ENCODE assay signal across 14 mouse cellular contexts in genomic region chr8:103199696-103200615, GRCm38 (mm10).
A peak's percentile ranks its signal among the peaks of the same experiment; 100 is the strongest.
DNase-seq lines count a peak whose midpoint lies in the region; ATAC-seq and TF ChIP-seq lines count a peak whose summit lies in the region.
"Had no signal": no experiment of that assay in that cellular context is flagged by ENCODE, and none has a peak within 500 bp of the region (broad histone marks: within the 10 kb centered on the region; RNA-seq: fewer than 3 reads in every experiment).

No protein-coding gene starts in this region.

- no peak overlapping the region for H3K27ac ChIP-seq in intestine, embryonic 14.5 days (ENCODE audit: low read depth)
- no peak overlapping the region for H3K27ac ChIP-seq in intestine, postnatal 0 days (ENCODE audit: low read depth, low read length)
- H3K27ac ChIP-seq: hindbrain, embryonic 12.5 days; liver, embryonic 14.5 days had no signal

- H3K4me3 ChIP-seq in intestine, embryonic 14.5 days (ENCODE audit: low read depth, low read length), result no peak overlapping the region
- H3K4me3 ChIP-seq in intestine, postnatal 0 days (ENCODE audit: low read depth, low read length), result no peak overlapping the region
- no peak overlapping the region for H3K4me3 ChIP-seq in myocyte
- H3K4me3 ChIP-seq: hindbrain, embryonic 12.5 days; megakaryocyte, embryonic 14.5 days had no signal

- H3K4me2 ChIP-seq in intestine, embryonic 14.5 days (ENCODE audit: low read length), result no peak overlapping the region
- no peak overlapping the region for H3K4me2 ChIP-seq in intestine, postnatal 0 days (replicated peaks; ENCODE audit: low read depth)
- H3K4me2 ChIP-seq in myocyte (ENCODE audit: low read depth), result peak overlapping the region; percentile 68
- H3K4me2 ChIP-seq: hindbrain, embryonic 12.5 days had no signal

- no peaks in the 10 kb centered on the region for H3K36me3 ChIP-seq in intestine, embryonic 14.5 days (ENCODE audit: control insufficient read depth, insufficient read depth, low read length)
- H3K36me3 ChIP-seq in intestine, postnatal 0 days (ENCODE audit: control insufficient read depth, insufficient read depth), result no peaks in the 10 kb centered on the region
- no peaks in the 10 kb centered on the region for H3K36me3 ChIP-seq in myocyte (ENCODE audit: control insufficient read depth, insufficient read depth)
- H3K36me3 ChIP-seq: hindbrain, embryonic 12.5 days had no signal

- H3K79me2 ChIP-seq in myocyte (ENCODE audit: control insufficient read depth, insufficient read depth), result no peaks in the 10 kb centered on the region

- H3ac ChIP-seq in myocyte (ENCODE audit: control insufficient read depth, insufficient read length), result no peak overlapping the region

- no peak for TF ChIP-seq CTCF in intestine, postnatal 0 days (IDR thresholded peaks at IDR 0.05; ENCODE audit: low read depth)

- DNase-seq in intestine, embryonic 14.5 days (ENCODE audit: low spot score), result no peak
- peak; percentile 23 for DNase-seq in retina, postnatal 1 day
- DNase-seq in retina, embryonic 14.5 days (ENCODE audit: low spot score), result no peak
- DNase-seq in forelimb bud, embryonic 11.5 days (ENCODE audit: low read depth, low spot score), result peak; percentile 48
- no peak for DNase-seq in T-cell, adult 2 months (ENCODE audit: low spot score)
- no peak for DNase-seq in right cerebral cortex, postnatal 25 days
- DNase-seq: cerebellum, postnatal 36 days; gastrocnemius, postnatal 14 days; kidney, postnatal 36 days had no signal

- 0 out of 2 replicates have a peak, but pooled peaks have one; percentile 36 for ATAC-seq in intestine, embryonic 14.5 days (replicated peaks; ENCODE audit: low FRiP score, low TSS enrichment, low read depth)
- no peak for ATAC-seq in intestine, postnatal 0 days

- TF ChIP-seq POLR2A in myocyte (IDR thresholded peaks at IDR 0.05; ENCODE audit: insufficient read length, low read depth), result no peak

- no peaks in the 10 kb centered on the region for H3K27me3 ChIP-seq in intestine, embryonic 14.5 days (replicated peaks; ENCODE audit: control insufficient read depth, insufficient read depth, low read length)
- H3K27me3 ChIP-seq in intestine, postnatal 0 days (replicated peaks; ENCODE audit: control insufficient read depth, insufficient read depth, low read length), result no peaks in the 10 kb centered on the region
- H3K27me3 ChIP-seq in myocyte (ENCODE audit: control insufficient read depth, insufficient read depth, insufficient read length), result no peaks in the 10 kb centered on the region
- H3K27me3 ChIP-seq: hindbrain, embryonic 12.5 days; megakaryocyte, embryonic 14.5 days had no signal

- peaks cover 5% of the 10 kb centered on the region; the same call in 1 of the 2 replicates for H3K4me1 ChIP-seq in intestine, embryonic 14.5 days (replicated peaks; ENCODE audit: control insufficient read depth, insufficient read depth, low read length)
- no peaks in the 10 kb centered on the region for H3K4me1 ChIP-seq in intestine, postnatal 0 days (replicated peaks; ENCODE audit: control insufficient read depth, insufficient read depth, low read length)
- H3K4me1 ChIP-seq: megakaryocyte, embryonic 14.5 days had no signal

- 36% methylated on average over 11 of the region's 11 CpGs for WGBS in intestine, embryonic 14.5 days
- 56% methylated on average over 11 of the region's 11 CpGs for whole genome bisulfite sequencing in intestine, postnatal 0 days

- H3K9ac ChIP-seq in intestine, embryonic 14.5 days (ENCODE audit: low read length), result no peak overlapping the region
- no peak overlapping the region for H3K9ac ChIP-seq in intestine, postnatal 0 days (ENCODE audit: low read depth, low read length)
- H3K9ac ChIP-seq: hindbrain, embryonic 12.5 days; liver, embryonic 14.5 days had no signal

- H3K9me3 ChIP-seq in intestine, embryonic 14.5 days (ENCODE audit: control insufficient read depth, low read length), result no peaks in the 10 kb centered on the region
- H3K9me3 ChIP-seq in intestine, postnatal 0 days (ENCODE audit: control insufficient read depth), result no peaks in the 10 kb centered on the region
- H3K9me3 ChIP-seq: hindbrain, embryonic 12.5 days had no signal

TF ChIP-seq in myocyte, 11 proteins besides CTCF, POLR2A, EP300 and RAD21:
- TF ChIP-seq MYOG (IDR thresholded peaks at IDR 0.05; ENCODE audit: control insufficient read depth in 1 of 3, insufficient read depth in 1 of 3, insufficient read length in 2 of 3, low read depth in 2 of 3) (no peak), POLR2AphosphoS2 (IDR thresholded peaks at IDR 0.05; ENCODE audit: insufficient read length, low read depth) (no peak), TCF3 (IDR thresholded peaks at IDR 0.05; ENCODE audit: insufficient read length, low read depth) (no peak), MYOD1 (IDR thresholded peaks at IDR 0.05; ENCODE audit: control insufficient read depth in 1 of 3, insufficient read length in 2 of 3, low read depth in 2 of 3) (no peak), MAX (IDR thresholded peaks at IDR 0.05; ENCODE audit: low read depth) (no peak), TCF12 (IDR thresholded peaks at IDR 0.05; ENCODE audit: insufficient read depth, poor library complexity, severe bottlenecking) (no peak), CEBPB (IDR thresholded peaks at IDR 0.05; ENCODE audit: insufficient read depth, poor library complexity, severe bottlenecking) (no peak), E2F4 (IDR thresholded peaks at IDR 0.05; ENCODE audit: insufficient read depth) (no peak), REST (IDR thresholded peaks at IDR 0.05; ENCODE audit: insufficient read depth, insufficient read length) (no peak), USF1 (IDR thresholded peaks at IDR 0.05; ENCODE audit: low read depth) (no peak), SRF (IDR thresholded peaks at IDR 0.05; ENCODE audit: control insufficient read depth, insufficient read length, low read depth) (no peak)

Comparison
In these comparisons a context has a peak if more than half of its experiments do, and no peak if none do; other contexts are left out.
1. DNase-seq: peak in retina, postnatal 1 day (single experiment) and forelimb bud, embryonic 11.5 days (single experiment); none in intestine, embryonic 14.5 days (single experiment), retina, embryonic 14.5 days (single experiment), T-cell, adult 2 months (single experiment) and right cerebral cortex, postnatal 25 days (single experiment).